Mouse (Mus musculus) hindbrain, embryonic 15.5 days (tissue): ENCODE measurements around the gene Mctp1. TPM values are rescaled to one million over a fixed set of nuclear protein-coding genes. Genes with fewer than 3 reads are reported as not detected.

Experiments used
- ATAC-seq: fragments of 200-750 bp; cut with Nextera tagmentation; 2 replicates; pipeline ENCODE4 v1.8.0; 2017; ENCODE audit warnings: low read depth, moderate number of reproducible peaks, moderate TSS enrichment; ENCODE audit not compliant: low FRiP score
- H3K27ac ChIP-seq: fragments of 300-500 bp; sonication (generic); replicated peaks from 2 replicates; pipeline ENCODE4 v1.5.1; 2015; ENCODE audit warnings: mild to moderate bottlenecking, inconsistent platforms
- H3K27me3 ChIP-seq: fragments of 300-500 bp; sonication (generic); 2 replicates; pipeline ENCODE4 v1.6.1; 2015; ENCODE audit warnings: control low read depth, inconsistent platforms
- H3K36me3 ChIP-seq: fragments of 300-500 bp; sonication (generic); 2 replicates; pipeline ENCODE4 v1.6.1; 2015; ENCODE audit warnings: control low read depth, inconsistent platforms
- H3K4me1 ChIP-seq: fragments of 300-500 bp; sonication (generic); replicated peaks from 2 replicates; pipeline ENCODE4 v1.6.1; 2015; ENCODE audit warnings: control low read depth, inconsistent platforms
- H3K4me2 ChIP-seq: fragments of 300-500 bp; sonication (generic); 2 replicates; pipeline ENCODE4 v1.6.1; 2015; ENCODE audit warnings: moderate library complexity, mild to moderate bottlenecking, inconsistent platforms
- H3K4me3 ChIP-seq: fragments of 300-500 bp; sonication (generic); 2 replicates; pipeline ENCODE4 v1.5.1; 2015; ENCODE audit warnings: mild to moderate bottlenecking, inconsistent platforms
- H3K9ac ChIP-seq: fragments of 300-500 bp; sonication (generic); 2 replicates; pipeline ENCODE4 v1.6.1; 2015; ENCODE audit warnings: inconsistent platforms
- H3K9me3 ChIP-seq: fragments of 300-500 bp; sonication (generic); 2 replicates; pipeline ENCODE4 v1.6.1; 2016; ENCODE audit warnings: control low read depth, inconsistent platforms
- WGBS: fragments of 180-500 bp; shearing (Covaris S2); methylation state at CpG from one replicate; pipeline ENCODE4 v1.1.7; 2015; 5-methylcytosine and 5-hydroxymethylcytosine counted together
- polyA plus RNA-seq: library from polyadenylated mRNA; unstranded; fragments of >200 nt; fragmentation: Nextera tagmentation; extraction: Ambion mirVana; gene quantifications from 2 replicates; pipeline ENCODE4 v1.2.1, GENCODE M21; 2015

The Mctp1 gene
- polyA plus RNA-seq, 1 experiment from 2014 or later = 3.9 TPM

DNA sequence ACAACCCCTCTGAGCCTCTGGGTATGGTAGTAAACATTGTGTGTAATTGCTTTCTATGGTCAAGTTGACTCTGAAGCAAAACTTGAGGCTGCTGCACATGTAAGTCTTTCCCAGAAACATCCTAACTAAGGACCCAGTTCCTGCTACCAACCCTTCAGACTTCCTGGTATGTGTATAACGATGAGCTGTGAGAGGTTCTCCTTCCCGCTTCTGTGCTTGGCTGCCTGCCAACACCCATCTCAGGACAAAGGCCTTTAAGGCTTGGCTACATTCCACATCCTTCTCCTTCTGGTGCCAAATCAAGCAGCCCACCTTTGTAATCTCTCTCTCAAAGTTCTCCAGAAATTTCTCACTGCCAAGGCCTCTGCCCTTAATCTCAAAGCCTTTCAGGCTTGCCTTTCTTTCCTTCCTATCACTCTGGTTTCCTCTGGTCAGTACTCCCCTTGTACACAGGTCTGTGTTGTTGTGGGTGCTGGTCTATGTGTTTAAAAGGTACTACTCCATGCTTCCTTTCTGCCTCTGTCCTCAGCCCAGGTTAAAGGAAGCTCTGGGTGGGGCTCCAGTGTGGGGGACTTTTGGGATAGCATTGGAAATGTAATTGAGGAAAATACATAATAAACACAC lies 99.9 kb downstream of the Mctp1 start:
- Histone ChIP-seq H3K4me1 (no peaks in the 10 kb centered on the region; the same call in 1 of the 2 replicates), H3K27ac (no peak overlapping the region), H3K36me3 (no peaks in the 10 kb centered on the region), H3K9me3 (no peaks in the 10 kb centered on the region), H3K4me3 (no peak overlapping the region), H3K4me2 (no peak overlapping the region), H3K27me3 (no peaks in the 10 kb centered on the region), H3K9ac (no peak overlapping the region)
- 32% methylated on average over 2 of the region's 2 CpGs for WGBS
- ATAC-seq = peak; percentile 42

DNA sequence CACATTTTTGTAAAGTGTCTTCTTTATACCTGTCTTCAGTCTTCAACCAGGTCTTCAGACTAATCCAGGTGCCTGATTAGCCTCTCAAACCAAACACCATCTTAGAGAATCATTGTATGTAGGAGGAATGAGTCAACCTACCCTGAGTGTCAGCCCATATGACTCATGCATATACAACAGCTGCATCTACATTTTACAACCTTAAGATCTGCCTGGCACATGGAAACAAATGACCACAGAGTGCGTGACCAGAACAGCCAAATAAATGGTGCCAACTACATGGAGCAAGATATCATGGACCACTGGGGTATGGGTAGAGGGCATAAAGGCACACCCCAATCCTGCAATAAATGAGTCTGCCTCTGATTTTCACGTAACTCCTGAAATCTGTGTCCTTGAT lies 131.6 kb downstream of the Mctp1 start:
- no peak for ATAC-seq
- Histone ChIP-seq H3K36me3 (no peaks in the 10 kb centered on the region), H3K9me3 (no peaks in the 10 kb centered on the region), H3K27ac (no peak overlapping the region), H3K4me3 (no peak overlapping the region), H3K27me3 (no peaks in the 10 kb centered on the region), H3K4me1 (no peaks in the 10 kb centered on the region), H3K4me2 (no peak overlapping the region), H3K9ac (no peak overlapping the region)
- 87% methylated on average over 2 of the region's 2 CpGs for WGBS

DNA sequence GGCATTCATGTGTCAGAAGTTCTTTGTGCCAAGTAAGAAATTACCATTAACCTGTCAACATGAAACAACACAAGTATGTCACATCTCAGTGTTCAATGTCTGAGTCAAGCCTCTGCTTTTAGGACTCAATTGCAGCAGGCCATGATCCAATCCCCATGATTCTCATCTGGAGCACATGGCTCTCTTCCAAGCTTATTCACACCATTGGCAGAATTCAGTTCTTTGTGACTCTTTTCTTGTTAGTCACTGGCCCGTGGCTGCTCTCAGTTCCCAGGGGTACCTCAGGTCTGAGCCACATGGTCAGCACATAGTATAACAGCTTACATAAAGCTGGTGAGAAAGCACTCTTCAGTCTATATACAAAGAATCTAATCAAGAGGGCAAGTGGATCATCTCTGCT lies 138.8 kb downstream of the Mctp1 start:
- H3K4me3 ChIP-seq = no peak overlapping the region
- WGBS = 52% methylated on average over 1 of the region's 1 CpGs
- ATAC-seq = no peak

DNA sequence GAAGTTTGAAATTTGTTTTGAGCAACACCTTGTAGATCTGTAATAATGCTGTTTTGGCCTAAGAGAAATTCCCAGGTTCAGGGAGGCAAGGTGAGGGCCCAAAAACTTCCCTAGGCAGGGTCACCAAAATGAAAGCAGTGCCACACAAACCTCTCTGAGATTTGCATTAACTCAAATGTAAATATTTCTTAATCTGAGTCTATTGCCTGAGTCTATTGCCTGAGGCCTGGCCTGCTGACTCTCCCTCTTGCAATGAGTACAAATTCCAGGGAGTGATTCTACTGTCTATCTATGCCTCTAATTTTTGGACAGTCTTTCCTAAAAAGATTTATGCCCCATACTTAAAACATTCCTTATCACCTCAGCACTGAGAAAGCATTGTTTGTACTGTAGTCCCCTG lies 143.0 kb downstream of the Mctp1 start:
- Histone ChIP-seq H3K4me2 (no peak overlapping the region), H3K9me3 (no peaks in the 10 kb centered on the region), H3K4me1 (no peaks in the 10 kb centered on the region), H3K27me3 (no peaks in the 10 kb centered on the region), H3K4me3 (no peak overlapping the region), H3K9ac (no peak overlapping the region), H3K27ac (no peak overlapping the region), H3K36me3 (no peaks in the 10 kb centered on the region)
- ATAC-seq = no peak

More for the DNA sequence above, 138.8 kb downstream of the Mctp1 start:
- Histone ChIP-seq H3K4me2 (no peak overlapping the region), H3K9me3 (no peaks in the 10 kb centered on the region), H3K27me3 (no peaks in the 10 kb centered on the region), H3K36me3 (no peaks in the 10 kb centered on the region), H3K4me1 (no peaks in the 10 kb centered on the region), H3K27ac (no peak overlapping the region), H3K9ac (no peak overlapping the region)

DNA sequence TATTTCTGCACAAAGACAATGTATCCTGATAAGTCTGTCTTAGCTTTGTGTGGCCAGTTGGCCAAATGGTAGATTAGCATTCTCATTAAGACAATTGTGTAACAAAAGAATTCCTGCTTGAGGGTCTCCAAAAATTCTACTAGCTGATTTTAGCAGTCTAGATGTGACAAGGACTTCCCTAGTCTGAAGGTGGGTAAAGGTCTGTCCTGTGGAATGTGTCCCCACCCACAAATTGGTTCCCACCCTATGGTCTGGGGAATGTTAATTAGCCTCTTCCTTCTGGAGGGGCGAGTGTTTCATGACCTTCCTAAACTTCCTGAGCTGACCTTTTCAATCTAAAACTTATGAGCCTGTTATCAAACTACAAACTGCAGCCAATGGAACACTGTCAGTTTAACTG lies 143.4 kb downstream of the Mctp1 start:
- no peak for ATAC-seq
- Histone ChIP-seq H3K9me3 (no peaks in the 10 kb centered on the region), H3K27me3 (no peaks in the 10 kb centered on the region), H3K4me2 (no peak overlapping the region), H3K4me3 (no peak overlapping the region), H3K27ac (no peak overlapping the region), H3K36me3 (no peaks in the 10 kb centered on the region), H3K4me1 (no peaks in the 10 kb centered on the region), H3K9ac (no peak overlapping the region)
- WGBS = 79% methylated on average over 1 of the region's 1 CpGs

DNA sequence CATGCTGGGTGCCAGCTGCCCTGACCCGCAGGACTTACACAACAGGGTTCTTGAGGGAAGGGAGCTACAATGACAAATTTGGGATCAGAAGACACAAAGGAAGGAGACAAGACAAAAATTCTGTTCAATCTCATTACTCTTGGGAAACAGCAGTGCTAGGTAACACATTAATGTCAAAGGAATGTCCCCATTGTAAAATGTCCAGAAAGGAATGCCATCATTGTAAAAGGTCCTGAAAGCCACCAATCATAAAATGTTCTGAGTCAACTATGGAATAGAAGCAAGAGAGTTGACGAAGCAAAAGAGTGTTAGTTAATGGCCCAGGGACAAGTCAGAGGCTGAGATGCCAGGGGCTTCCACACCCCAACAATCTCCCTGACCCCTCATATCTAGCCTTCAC lies 145.6 kb downstream of the Mctp1 start:
- H3K4me2 ChIP-seq = no peak overlapping the region
- no peaks in the 10 kb centered on the region for H3K4me1 ChIP-seq
- no peaks in the 10 kb centered on the region for H3K9me3 ChIP-seq
- H3K9ac ChIP-seq = no peak overlapping the region
- no peak for ATAC-seq
- H3K36me3 ChIP-seq = no peaks in the 10 kb centered on the region
- no peak overlapping the region for H3K4me3 ChIP-seq
- WGBS = 60% methylated on average over 2 of the region's 2 CpGs
- no peak overlapping the region for H3K27ac ChIP-seq
- no peaks in the 10 kb centered on the region for H3K27me3 ChIP-seq

DNA sequence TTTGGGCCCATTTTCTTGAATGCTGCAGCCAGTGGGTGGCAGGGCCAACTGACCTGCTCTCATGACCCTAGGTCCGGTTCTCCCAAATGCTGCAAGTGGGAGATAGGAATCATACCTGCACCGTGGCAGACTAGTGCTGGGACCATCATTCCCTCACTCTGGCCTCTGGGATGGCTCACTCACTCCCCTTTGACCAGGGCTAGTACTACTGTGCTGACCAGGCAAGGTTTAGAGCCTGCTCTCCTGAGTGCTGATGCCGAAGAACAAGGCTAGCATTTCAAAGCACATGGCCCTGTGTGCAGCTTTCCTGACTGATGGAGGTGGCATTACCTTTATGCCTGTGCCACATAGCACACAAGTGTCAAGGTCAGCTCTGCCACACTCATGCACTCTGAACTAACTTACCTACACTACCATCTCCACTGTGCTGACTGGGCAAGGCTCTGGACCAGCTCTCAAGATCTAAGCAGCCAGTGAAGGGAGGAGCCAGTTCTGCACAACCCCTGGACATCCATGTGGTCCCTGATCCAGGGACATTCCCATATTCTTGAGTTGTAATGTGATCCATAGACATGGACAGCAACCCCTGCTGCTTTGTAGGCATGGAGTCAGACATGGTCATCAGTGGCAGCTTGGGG lies 146.7 kb downstream of the Mctp1 start:
- WGBS = 90% methylated on average over 3 of the region's 3 CpGs
- Histone ChIP-seq H3K9ac (no peak overlapping the region), H3K4me2 (no peak overlapping the region), H3K27me3 (no peaks in the 10 kb centered on the region), H3K9me3 (no peaks in the 10 kb centered on the region), H3K4me3 (no peak overlapping the region), H3K27ac (no peak overlapping the region), H3K36me3 (no peaks in the 10 kb centered on the region), H3K4me1 (no peaks in the 10 kb centered on the region)
- 0 out of 2 replicates have a peak, but pooled peaks have one; percentile 51 for ATAC-seq

DNA sequence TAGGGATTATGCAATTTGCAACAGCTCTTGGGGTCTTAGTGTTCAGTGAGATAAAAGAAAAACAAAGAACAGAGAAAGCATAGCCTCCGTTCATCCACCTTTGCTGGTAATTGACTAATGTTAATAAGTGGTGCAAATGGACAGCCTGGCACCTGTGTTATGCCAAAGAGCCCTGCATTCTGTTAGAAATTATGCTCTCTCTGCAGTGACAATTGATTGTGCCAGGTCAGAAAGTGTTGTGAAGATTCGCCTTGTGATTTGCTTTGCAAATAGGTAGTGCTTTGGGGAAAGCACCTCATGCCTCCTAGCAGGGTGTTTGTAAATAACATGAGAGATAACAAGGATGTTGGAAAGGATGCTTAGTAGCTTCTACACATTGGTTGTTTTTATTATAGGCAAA lies 163.5 kb downstream of the Mctp1 start:
- 73% methylated on average over 2 of the region's 2 CpGs for WGBS
- Histone ChIP-seq H3K36me3 (no peaks in the 10 kb centered on the region), H3K9me3 (no peaks in the 10 kb centered on the region), H3K4me1 (no peaks in the 10 kb centered on the region), H3K4me2 (no peak overlapping the region), H3K27ac (no peak overlapping the region), H3K27me3 (no peaks in the 10 kb centered on the region), H3K4me3 (no peak overlapping the region), H3K9ac (no peak overlapping the region)
- ATAC-seq = no peak

DNA sequence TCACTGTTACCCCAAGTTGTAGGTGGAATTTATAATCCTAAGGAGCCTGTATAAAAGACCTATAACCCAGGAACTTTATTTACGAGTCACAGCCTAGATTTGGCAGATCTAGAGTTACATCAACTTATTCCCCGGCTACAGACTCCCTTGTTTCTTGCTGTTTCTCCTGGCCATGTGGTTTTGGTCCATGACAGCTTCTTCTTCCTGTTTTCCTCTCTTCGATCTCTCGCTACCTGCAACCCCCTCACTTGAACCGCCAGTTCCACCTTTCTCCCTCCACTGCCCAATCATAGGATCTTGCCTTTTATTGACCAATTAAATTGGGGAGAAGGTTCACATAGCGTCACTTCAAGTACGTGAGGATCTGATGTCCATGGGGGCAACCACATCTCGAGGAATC lies 176.6 kb downstream of the Mctp1 start:
- 96% methylated on average over 8 of the region's 8 CpGs for WGBS
- H3K27ac ChIP-seq = no peak overlapping the region
- H3K4me3 ChIP-seq = no peak overlapping the region
- H3K9ac ChIP-seq = no peak overlapping the region
- ATAC-seq = no peak
- H3K4me2 ChIP-seq = no peak overlapping the region
- H3K36me3 ChIP-seq = no peaks in the 10 kb centered on the region
- H3K9me3 ChIP-seq = no peaks in the 10 kb centered on the region
- no peaks in the 10 kb centered on the region for H3K4me1 ChIP-seq
- no peaks in the 10 kb centered on the region for H3K27me3 ChIP-seq

DNA sequence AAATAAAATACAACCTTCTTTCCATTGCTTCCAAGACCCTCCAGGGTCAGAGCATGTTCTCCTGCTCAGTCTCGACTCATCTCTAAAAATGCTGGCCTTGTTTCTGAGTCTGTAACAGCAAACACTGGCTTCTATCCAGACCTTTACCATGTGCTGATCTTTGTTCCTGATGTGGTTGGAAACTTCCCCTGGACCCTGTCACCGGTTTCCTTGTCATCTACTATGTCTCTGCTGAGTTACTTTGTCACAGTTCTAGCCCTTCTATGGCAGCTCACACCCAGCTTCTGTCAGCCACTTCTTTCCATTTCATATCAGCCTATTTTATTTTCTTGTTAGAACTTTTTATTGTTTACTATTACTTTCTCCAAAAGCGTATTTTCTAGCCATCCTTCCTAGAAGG lies 177.3 kb downstream of the Mctp1 start:
- no peak for ATAC-seq
- 88% methylated on average over 3 of the region's 3 CpGs for WGBS

DNA sequence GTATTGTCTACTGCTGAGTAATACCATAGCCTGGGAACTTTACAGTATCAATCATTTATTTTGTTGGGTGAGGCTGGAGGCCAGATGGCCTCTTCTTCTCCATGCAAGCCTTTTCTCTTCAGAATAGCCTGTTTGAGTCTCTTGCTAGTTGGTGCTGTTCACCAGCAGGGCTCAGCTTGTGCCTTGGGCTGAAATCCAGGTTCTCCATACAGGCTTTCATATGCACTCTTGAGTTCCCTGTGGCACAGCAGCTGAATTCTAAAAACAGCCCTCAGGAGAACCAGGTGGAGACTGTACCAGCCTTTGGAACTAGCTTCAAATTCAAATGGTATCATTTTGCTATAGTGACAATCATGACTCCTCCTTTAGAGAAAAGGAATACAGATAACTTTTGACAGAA lies 179.7 kb downstream of the Mctp1 start:
- no peak overlapping the region for H3K4me2 ChIP-seq
- no peaks in the 10 kb centered on the region for H3K4me1 ChIP-seq
- no peak for ATAC-seq
- no peaks in the 10 kb centered on the region for H3K9me3 ChIP-seq
- no peak overlapping the region for H3K27ac ChIP-seq
- H3K9ac ChIP-seq = no peak overlapping the region
- no peak overlapping the region for H3K4me3 ChIP-seq
- no peaks in the 10 kb centered on the region for H3K27me3 ChIP-seq
- no peaks in the 10 kb centered on the region for H3K36me3 ChIP-seq

More for the DNA sequence above, 177.3 kb downstream of the Mctp1 start:
- no peaks in the 10 kb centered on the region for H3K27me3 ChIP-seq
- H3K27ac ChIP-seq = no peak overlapping the region
- no peak overlapping the region for H3K4me3 ChIP-seq
- no peaks in the 10 kb centered on the region for H3K4me1 ChIP-seq
- H3K9me3 ChIP-seq = no peaks in the 10 kb centered on the region
- no peak overlapping the region for H3K9ac ChIP-seq
- H3K4me2 ChIP-seq = no peak overlapping the region
- no peaks in the 10 kb centered on the region for H3K36me3 ChIP-seq

DNA sequence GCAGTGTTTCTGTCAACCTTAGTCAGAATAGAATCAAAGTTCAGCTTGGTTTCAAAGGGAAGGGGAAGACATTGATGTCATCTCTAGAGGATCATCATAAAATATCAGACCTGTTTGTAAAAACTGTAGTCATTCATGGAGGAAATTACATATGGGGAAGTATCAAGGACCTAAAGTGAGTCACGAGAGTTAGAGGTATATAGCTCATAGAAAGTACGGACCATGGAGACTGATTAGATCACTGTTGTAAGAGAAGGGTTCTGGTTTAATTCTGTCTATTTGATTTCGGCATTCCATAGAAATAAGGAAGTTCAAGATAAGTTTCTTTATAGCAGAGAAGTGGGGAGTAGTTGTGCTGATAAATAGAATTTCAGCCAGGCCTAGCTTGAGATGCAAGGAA lies 181.7 kb downstream of the Mctp1 start:
- 94% methylated on average over 3 of the region's 3 CpGs for WGBS
- no peak overlapping the region for H3K4me2 ChIP-seq
- ATAC-seq = no peak
- H3K36me3 ChIP-seq = no peaks in the 10 kb centered on the region
- H3K27me3 ChIP-seq = no peaks in the 10 kb centered on the region
- no peak overlapping the region for H3K4me3 ChIP-seq
- no peaks in the 10 kb centered on the region for H3K9me3 ChIP-seq
- H3K4me1 ChIP-seq = no peaks in the 10 kb centered on the region
- no peak overlapping the region for H3K27ac ChIP-seq
- no peak overlapping the region for H3K9ac ChIP-seq

DNA sequence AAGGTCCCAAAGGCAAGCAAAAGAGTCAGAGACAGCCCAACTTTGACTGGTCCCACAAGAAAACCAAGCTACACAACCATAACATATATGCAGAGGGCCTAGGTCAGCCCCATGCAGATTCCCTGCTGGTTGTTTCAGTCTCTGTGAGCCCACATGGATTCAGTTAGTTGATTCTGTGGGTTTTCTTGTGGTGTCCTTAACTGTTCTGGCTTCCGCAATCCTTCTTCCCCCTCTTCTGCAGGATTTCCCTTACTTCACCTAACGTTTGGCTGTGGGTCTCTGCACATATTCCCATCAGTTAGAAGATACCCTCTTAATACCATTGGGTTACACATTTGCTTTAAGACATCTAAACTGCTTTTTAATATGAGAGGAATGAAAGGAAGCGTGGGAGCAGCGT lies 183.1 kb downstream of the Mctp1 start:
- Histone ChIP-seq H3K27ac (no peak overlapping the region), H3K9me3 (no peaks in the 10 kb centered on the region), H3K9ac (no peak overlapping the region), H3K4me1 (no peaks in the 10 kb centered on the region), H3K4me2 (no peak overlapping the region), H3K27me3 (no peaks in the 10 kb centered on the region), H3K4me3 (no peak overlapping the region), H3K36me3 (no peaks in the 10 kb centered on the region)
- ATAC-seq = no peak
- WGBS = 89% methylated on average over 4 of the region's 4 CpGs
